Mouse (Mus musculus): ENCODE measurements around the gene Herc3.

GRCm38 (mm10) chr6:58900536-58900935, 69.3 kb downstream of the Herc3 start:
- no peak for TF ChIP-seq POLR2A (IDR thresholded peaks at IDR 0.05; ENCODE audit: control insufficient read depth, extremely low read depth, insufficient read depth, low read length, poor library complexity)
- no peak for TF ChIP-seq CTCF (IDR thresholded peaks at IDR 0.05; ENCODE audit: borderline replicate concordance, control insufficient read depth, extremely low read depth, insufficient read depth, low read length, poor library complexity)

Measured in thymus, adult 2 months (tissue).